Mouse (Mus musculus) adrenal gland, adult 8-10 months (tissue): ENCODE results near the gene Mthfd2l. TPM values are rescaled to one million over a fixed set of nuclear protein-coding genes. Genes with fewer than 3 reads are reported as not detected.

Experiments used
- total RNA-seq, 4 experiments: library from RNA; stranded (reverse); gene quantifications; 2 replicates each; pipeline ENCODE4 v1.2.4; 2022

Mthfd2l gene
- total RNA-seq, 4 experiments from 2014 or later: 15.7 to 20.5 (median 18.5) TPM

Other genes starting within 250 kb of the Mthfd2l start
- not detected for gene Cxcl5, start 171.8 kb upstream of the Mthfd2l start, total RNA-seq
- gene Ppbp, start 162.6 kb upstream of the Mthfd2l start, total RNA-seq: 1 to 10 TPM; 1.1 to 2.0 (median 1.5) TPM
- 10 to 100 TPM in 2 of 4 experiments, 1 to 10 TPM in 2; 7.5 to 15.6 (median 11.1) TPM for gene Pf4, start 158.7 kb upstream of the Mthfd2l start, total RNA-seq
- not detected for gene Cxcl3, start 145.0 kb upstream of the Mthfd2l start, total RNA-seq
- not detected for gene Cxcl15, start 136.6 kb upstream of the Mthfd2l start, total RNA-seq
- gene Cxcl1, start 39.9 kb upstream of the Mthfd2l start, total RNA-seq: 1 to 10 TPM in 1 of 4 experiments, under 1 TPM in 3; 0.49 to 2.1 (median 0.67) TPM
- 1 to 10 TPM in 1 of 4 experiments, under 1 TPM in 3; 0.22 to 1.1 (median 0.62) TPM for gene Cxcl2, start 27.2 kb upstream of the Mthfd2l start, total RNA-seq
- under 1 TPM in 1 of 4 experiments, not detected in 3; 0.23 TPM for gene Epgn, start 96.3 kb downstream of the Mthfd2l start, total RNA-seq
- gene Ereg, start 143.5 kb downstream of the Mthfd2l start, total RNA-seq: under 1 TPM in 2 of 4 experiments, not detected in 2; 0.09 to 0.17 TPM
- not detected for gene Areg, start 208.5 kb downstream of the Mthfd2l start, total RNA-seq